Mouse (Mus musculus) C3H10T1/2 (cell line): ENCODE measurements around the gene Otos. TPM values are rescaled to one million over a fixed set of nuclear protein-coding genes. Genes with fewer than 3 reads are reported as not detected.

Experiments
- polyA plus RNA-seq, 2 experiments: library from polyadenylated mRNA; unstranded; fragments of >200 nt; fragmentation: generic; extraction: Trizol; gene quantifications; one replicate each; pipeline ENCODE4 v1.2.1; 2012; ENCODE audit warnings: missing spikeins in 2 of 2

Gene Otos
- polyA plus RNA-seq, result under 1 TPM; 0.08 to 0.96 TPM

GRCm38 (mm10) chr1:92648673-92649072, at the start of gene Otos:
Otos (minus strand) TSS chr1:92648841.

GRCm38 (mm10) chr1:92641514-92642272, 6.9 kb downstream of the Otos start, which contains the start of gene Cops9:
Cops9 (minus strand) TSS chr1:92641985.

DNA sequence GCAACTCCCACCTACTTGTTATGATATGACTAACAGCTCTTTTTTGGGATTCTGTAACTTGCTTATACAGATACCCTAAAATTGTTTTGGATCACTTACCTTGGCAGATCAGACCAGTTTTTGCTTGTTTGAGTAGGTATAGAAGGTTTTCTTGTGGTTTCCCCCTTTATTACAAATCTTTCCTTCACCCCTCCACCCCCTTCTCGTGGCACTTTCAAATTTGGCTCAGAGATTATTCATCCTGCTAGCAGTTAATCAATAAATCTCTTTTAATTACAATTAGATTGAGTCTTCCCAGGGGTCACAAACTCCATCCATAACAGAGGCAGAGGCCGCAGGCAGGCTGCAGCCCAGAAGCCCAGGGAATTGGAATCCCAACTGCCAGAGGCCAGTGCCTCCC, 31.2 kb downstream of the Otos start, which contains the start of gene Olfr12:
Olfr12 (plus strand) TSS at position 301 of the 400 bp plus-strand sequence.

DNA sequence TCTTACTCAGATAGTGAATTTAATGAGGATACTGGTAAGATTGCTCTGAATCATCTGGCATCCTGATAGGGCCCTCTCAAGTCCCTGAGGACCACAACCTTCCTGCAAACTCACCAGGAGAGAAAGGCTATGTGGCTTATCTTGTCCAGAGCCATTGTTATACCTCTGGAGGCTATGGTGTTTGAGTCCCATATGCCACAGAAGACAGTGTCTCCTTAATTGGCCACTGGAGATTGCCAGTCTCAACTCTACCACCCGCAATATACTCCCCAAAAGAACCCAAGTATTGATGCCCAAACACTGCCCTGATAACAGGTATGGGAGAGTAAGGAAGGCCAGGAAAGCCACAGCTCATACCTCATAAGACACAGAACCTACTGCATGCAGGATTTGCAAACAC, 43.2 kb downstream of the Otos start, which contains the start of gene Olfr1410:
Olfr1410 (plus strand) TSS at position 301 of the 400 bp plus-strand sequence.

Other genes with a start within 250 kb of the Otos start
- 100 to 1,000 TPM in 1 of 2 experiments, 10 to 100 TPM in 1; 95.5 to 172 TPM for gene Ndufa10, start 175.0 kb downstream of the Otos start, polyA plus RNA-seq
- not detected for gene Olfr1416, start 163.7 kb downstream of the Otos start, polyA plus RNA-seq
- not detected for gene Olfr1415, start 152.7 kb downstream of the Otos start, polyA plus RNA-seq
- gene Olfr1414, start 130.2 kb downstream of the Otos start, polyA plus RNA-seq, result not detected
- not detected for gene Olfr1413, start 77.5 kb downstream of the Otos start, polyA plus RNA-seq
- gene Olfr1412, start 63.1 kb downstream of the Otos start, polyA plus RNA-seq, result not detected
- gene Olfr1411, start 54.4 kb downstream of the Otos start, polyA plus RNA-seq, result not detected
- gene Olfr1410, start 43.1 kb downstream of the Otos start, polyA plus RNA-seq, result not detected
- gene Olfr12, start 31.1 kb downstream of the Otos start, polyA plus RNA-seq, result not detected
- gene Cops9, start 6.9 kb downstream of the Otos start, polyA plus RNA-seq, result 100 to 1,000 TPM; 466 to 637 TPM
- gene Gpc1, start 182.8 kb upstream of the Otos start, polyA plus RNA-seq, result 10 to 100 TPM; 36.4 to 71.5 TPM